Mouse (Mus musculus): ENCODE data around the gene Cyb5d1. TPM values are rescaled to one million over a fixed set of nuclear protein-coding genes. Genes with fewer than 3 reads are reported as not detected.

Cyb5d1 gene
- polyA plus RNA-seq, 1 experiment from 2014 or later: 16.6 TPM

- Histone ChIP-seq H3K4me1 (replicated peaks; ENCODE audit: insufficient read depth, low read length) (peaks cover 15% of the 10 kb centered on the region), H3K4me3 (replicated peaks; ENCODE audit: low read depth, low read length) (no peak overlapping the region), H3K4me2 (ENCODE audit: low read length) (peak overlapping the region; percentile 40), H3K9me3 (replicated peaks; ENCODE audit: low read length) (no peaks in the 10 kb centered on the region), H3K27ac (peak overlapping the region; percentile 60), H3K27me3 (ENCODE audit: insufficient read depth, low read length) (no peaks in the 10 kb centered on the region), H3K9ac (ENCODE audit: low read depth, low read length) (0 out of 2 replicates have a peak overlapping the region, but pooled peaks have one; percentile 27), H3K36me3 (ENCODE audit: insufficient read depth, low read length) (peaks cover 12% of the 10 kb centered on the region; the same call in 1 of the 2 replicates)
- ATAC-seq (replicated peaks; ENCODE audit: low FRiP score, low read depth): no peak
- 28% methylated on average over 12 of the region's 12 CpGs for WGBS
- no peak for DNase-seq (ENCODE audit: low spot score)
- no peak for TF ChIP-seq CTCF (IDR thresholded peaks at IDR 0.05; ENCODE audit: low read depth)
Observed at GRCm38 (mm10) chr11:69371601-69372000, 23.8 kb downstream of the Cyb5d1 start.

DNA sequence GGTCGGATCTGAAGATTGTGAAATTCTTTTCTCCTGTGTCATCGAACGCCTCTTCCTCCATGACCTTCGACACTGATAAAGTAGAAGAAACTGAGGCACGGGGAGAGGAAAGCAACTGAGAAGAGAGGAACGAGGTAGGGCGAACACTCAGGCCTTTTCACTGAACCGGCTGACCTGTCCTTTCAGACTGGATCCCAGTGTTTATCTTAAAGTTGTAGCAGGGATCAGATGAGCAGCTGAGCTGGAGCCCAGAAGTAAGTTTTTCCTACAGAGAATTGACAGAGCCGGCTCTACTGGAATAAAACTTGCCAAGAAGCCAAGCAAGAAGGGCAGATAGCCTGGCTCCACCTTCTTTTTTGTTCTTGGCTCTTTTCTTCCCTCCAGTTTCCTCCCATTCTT lies 24.6 kb downstream of the Cyb5d1 start:
- DNase-seq (ENCODE audit: low spot score) (peak; percentile 53), ATAC-seq (replicated peaks; ENCODE audit: low FRiP score, low read depth) (no peak)
- no peaks in the 10 kb centered on the region for H3K27me3 ChIP-seq (ENCODE audit: insufficient read depth, low read length)
- peaks cover 12% of the 10 kb centered on the region; the same call in 1 of the 2 replicates for H3K36me3 ChIP-seq (ENCODE audit: insufficient read depth, low read length)
- no peaks in the 10 kb centered on the region for H3K9me3 ChIP-seq (replicated peaks; ENCODE audit: low read length)
- peak overlapping the region; percentile 40 for H3K4me2 ChIP-seq (ENCODE audit: low read length)
- TF ChIP-seq CTCF (IDR thresholded peaks at IDR 0.05; ENCODE audit: low read depth): no peak
- no peak overlapping the region; the same call in 1 of the 2 replicates for H3K9ac ChIP-seq (ENCODE audit: low read depth, low read length)
- peaks cover 19% of the 10 kb centered on the region for H3K4me1 ChIP-seq (replicated peaks; ENCODE audit: insufficient read depth, low read length)
- WGBS: 15% methylated on average over 9 of the region's 9 CpGs
- peak overlapping the region; percentile 13; the same call in 1 of the 2 replicates for H3K4me3 ChIP-seq (replicated peaks; ENCODE audit: low read depth, low read length)
- H3K27ac ChIP-seq: peak overlapping the region; percentile 47

DNA sequence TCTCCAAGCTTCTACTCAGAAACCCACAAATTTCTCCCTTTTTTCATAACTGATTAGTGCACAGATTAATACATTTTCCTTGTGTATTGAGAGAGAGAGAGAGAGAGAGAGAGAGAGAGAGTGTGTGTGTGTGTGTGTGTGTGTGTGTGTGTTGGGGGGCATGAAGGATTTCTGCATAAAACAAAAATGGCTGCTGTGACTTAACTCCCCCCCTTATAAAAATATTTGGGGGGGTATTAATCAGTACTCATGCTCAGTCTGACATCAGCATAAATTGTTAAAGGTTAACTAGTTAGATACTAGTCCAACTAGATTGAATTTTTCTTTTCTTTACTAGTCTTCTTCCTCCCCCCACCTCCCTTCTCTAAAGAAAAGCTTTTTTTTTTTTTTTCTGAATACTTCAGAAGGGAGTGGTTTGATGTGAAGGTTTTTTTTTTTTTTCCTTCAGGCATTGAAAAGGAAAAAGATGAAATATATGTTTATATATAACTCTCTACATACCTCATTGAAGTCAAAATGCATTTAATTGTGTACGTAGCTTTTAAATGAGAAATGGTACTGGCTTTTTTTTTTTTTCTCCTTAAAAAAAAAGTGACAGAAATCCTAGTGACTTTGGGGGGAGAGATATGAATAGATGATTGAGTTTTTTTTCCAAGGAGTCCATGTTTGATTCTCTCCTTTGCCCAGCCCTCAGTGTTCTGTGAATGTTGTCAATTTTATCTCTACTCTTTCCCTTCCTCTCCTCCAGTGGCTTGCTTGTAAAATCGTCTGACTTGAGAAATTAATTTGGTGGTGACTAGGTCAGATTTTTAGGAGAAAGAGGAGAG lies 25.2 kb downstream of the Cyb5d1 start:
- peak overlapping the region; percentile 100 for H3K27ac ChIP-seq
- peaks cover 26% of the 10 kb centered on the region for H3K4me1 ChIP-seq (replicated peaks; ENCODE audit: insufficient read depth, low read length)
- H3K4me3 ChIP-seq (replicated peaks; ENCODE audit: low read depth, low read length): peak overlapping the region; percentile 99
- H3K9me3 ChIP-seq (replicated peaks; ENCODE audit: low read length): no peaks in the 10 kb centered on the region
- ATAC-seq (replicated peaks; ENCODE audit: low FRiP score, low read depth) (no peak), DNase-seq (ENCODE audit: low spot score) (peak; percentile 61)
- peak overlapping the region; percentile 89 for H3K4me2 ChIP-seq (ENCODE audit: low read length)
- peak overlapping the region; percentile 100 for H3K9ac ChIP-seq (ENCODE audit: low read depth, low read length)
- peaks cover 12% of the 10 kb centered on the region; the same call in 1 of the 2 replicates for H3K36me3 ChIP-seq (ENCODE audit: insufficient read depth, low read length)
- H3K27me3 ChIP-seq (ENCODE audit: insufficient read depth, low read length): no peaks in the 10 kb centered on the region
- TF ChIP-seq CTCF (IDR thresholded peaks at IDR 0.05; ENCODE audit: low read depth): no peak
- 23% methylated on average over 2 of the region's 2 CpGs for WGBS

DNA sequence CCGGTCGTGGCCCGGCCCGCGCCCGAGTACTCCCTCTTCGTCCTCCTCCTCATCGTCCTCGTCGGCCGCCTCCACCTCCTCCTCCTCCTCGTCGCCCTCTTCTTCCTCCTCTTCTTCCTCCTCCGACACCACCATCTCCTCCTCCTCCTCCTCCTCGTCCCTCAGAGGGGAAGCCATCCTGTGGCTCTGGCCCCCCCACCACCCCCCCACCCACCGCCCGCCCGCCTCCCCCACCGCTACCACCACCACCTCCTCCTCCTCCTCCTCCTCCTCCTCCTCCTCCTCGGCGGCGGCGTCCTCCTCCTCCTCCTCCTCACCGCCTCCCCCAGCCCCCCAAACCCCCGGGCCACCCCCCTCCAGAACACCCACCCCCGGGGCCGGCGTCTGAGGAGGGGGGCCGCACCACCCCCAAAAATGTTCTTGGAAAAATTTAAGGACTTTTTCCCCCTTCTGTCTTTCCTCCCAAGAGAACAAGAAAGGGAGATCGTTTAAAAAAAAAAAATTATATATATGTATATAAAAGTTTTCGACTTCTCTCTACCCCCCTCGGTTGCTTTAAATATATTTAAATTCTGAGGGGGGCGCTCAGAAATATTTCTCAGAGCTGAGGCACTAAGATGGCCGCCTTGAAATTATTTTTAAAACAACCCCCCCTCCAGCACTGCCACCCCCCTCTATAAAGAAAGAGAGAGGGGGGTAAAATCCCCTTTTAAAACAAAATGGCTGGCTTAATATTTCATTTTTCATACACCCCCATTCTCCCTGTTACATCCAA lies 26.0 kb downstream of the Cyb5d1 start, which contains the start of gene Chd3:
Gene Chd3 (minus strand): TSS at position 192 of the 775 bp plus-strand sequence.
- WGBS: under 1% methylated on average over 17 of the region's 34 CpGs
- H3K9ac ChIP-seq (ENCODE audit: low read depth, low read length): peak within 1 kb of the TSS; percentile 100
- DNase-seq (ENCODE audit: low spot score) (peak; percentile 67), ATAC-seq (replicated peaks; ENCODE audit: low FRiP score, low read depth) (no peak)
- H3K27me3 ChIP-seq (ENCODE audit: insufficient read depth, low read length): no peaks in the 10 kb centered on the region
- TF ChIP-seq CTCF (IDR thresholded peaks at IDR 0.05; ENCODE audit: low read depth): no peak
- H3K4me1 ChIP-seq (replicated peaks; ENCODE audit: insufficient read depth, low read length): peaks cover 33% of the 10 kb centered on the region
- peaks cover 9% of the 10 kb centered on the region; the same call in 1 of the 2 replicates for H3K36me3 ChIP-seq (ENCODE audit: insufficient read depth, low read length)
- H3K4me2 ChIP-seq (ENCODE audit: low read length): peak within 1 kb of the TSS; percentile 89
- peak within 1 kb of the TSS; percentile 100 for H3K27ac ChIP-seq
- H3K4me3 ChIP-seq (replicated peaks; ENCODE audit: low read depth, low read length): peak within 1 kb of the TSS; percentile 99
- H3K9me3 ChIP-seq (replicated peaks; ENCODE audit: low read length): no peaks in the 10 kb centered on the region

- DNase-seq (ENCODE audit: low spot score): peak; percentile 70
- under 1% methylated on average over 75 of the region's 106 CpGs for WGBS
- no peaks in the 10 kb centered on the region for H3K9me3 ChIP-seq (replicated peaks; ENCODE audit: low read length)
Observed at GRCm38 (mm10) chr11:69368356-69369214, 26.8 kb downstream of the Cyb5d1 start.

More at GRCm38 (mm10) chr11:69368356-69369214, 26.8 kb downstream of the Cyb5d1 start:
- H3K4me3 ChIP-seq (replicated peaks; ENCODE audit: low read depth, low read length): peak overlapping the region; percentile 99
- peak overlapping the region; percentile 89 for H3K4me2 ChIP-seq (ENCODE audit: low read length)
- no peak for TF ChIP-seq CTCF (IDR thresholded peaks at IDR 0.05; ENCODE audit: low read depth)
- H3K27ac ChIP-seq: peak overlapping the region; percentile 100
- peak; percentile 18; the same call in 1 of the 2 replicates for ATAC-seq (replicated peaks; ENCODE audit: low FRiP score, low read depth)
- H3K36me3 ChIP-seq (ENCODE audit: insufficient read depth, low read length): peaks cover 6% of the 10 kb centered on the region; the same call in 1 of the 2 replicates
- peak overlapping the region; percentile 100 for H3K9ac ChIP-seq (ENCODE audit: low read depth, low read length)
- peaks cover 41% of the 10 kb centered on the region for H3K4me1 ChIP-seq (replicated peaks; ENCODE audit: insufficient read depth, low read length)
- no peaks in the 10 kb centered on the region for H3K27me3 ChIP-seq (ENCODE audit: insufficient read depth, low read length)
